27 mouse cellular contexts compared by ENCODE assay signal in genomic region chr16:25953359-25953758, GRCm38 (mm10).
DNase-seq lines count a peak whose midpoint lies in the region; ATAC-seq lines count a peak whose summit lies in the region.
"Had no signal": no experiment of that assay in that cellular context is flagged by ENCODE, and none has a peak within 500 bp of the region (broad histone marks: within the 10 kb centered on the region; RNA-seq: fewer than 3 reads in every experiment).

No protein-coding gene starts in this region.

- H3K9ac ChIP-seq in kidney, embryonic 15.5 days, result no peak overlapping the region
- H3K9ac ChIP-seq: forebrain, postnatal 0 days; hindbrain, embryonic 13.5 days had no signal

- no peaks in the 10 kb centered on the region for H3K9me3 ChIP-seq in kidney, embryonic 15.5 days (replicated peaks)
- H3K9me3 ChIP-seq: hindbrain, embryonic 10.5 days; hindbrain, embryonic 13.5 days had no signal

- H3K4me1 ChIP-seq in kidney, embryonic 15.5 days, result no peaks in the 10 kb centered on the region
- H3K4me1 ChIP-seq: hindbrain, embryonic 10.5 days; hindbrain, embryonic 13.5 days had no signal

- H3K36me3 ChIP-seq in kidney, embryonic 15.5 days, result no peaks in the 10 kb centered on the region
- H3K36me3 ChIP-seq: G1E; hindbrain, embryonic 10.5 days; hindbrain, embryonic 13.5 days had no signal

- H3K4me3 ChIP-seq in kidney, embryonic 15.5 days (replicated peaks), result no peak overlapping the region
- H3K4me3 ChIP-seq: gastrocnemius, adult 2 months; hindbrain, embryonic 10.5 days; hindbrain, embryonic 13.5 days had no signal

- no peak overlapping the region for H3K4me2 ChIP-seq in kidney, embryonic 15.5 days
- H3K4me2 ChIP-seq: heart, embryonic 11.5 days; hindbrain, embryonic 13.5 days had no signal

- no peak for DNase-seq in kidney, postnatal 14 days
- DNase-seq in kidney, postnatal 10 days, result peak; percentile 30
- no peak for DNase-seq in kidney, adult 18-20 months
- peak; percentile 4 for DNase-seq in ZHBTc4 (ENCODE audit: low read depth, low spot score)
- no peak for DNase-seq in lung, postnatal 14 days
- DNase-seq: adrenal gland, adult 2 months; adrenal gland, postnatal 14 days; B cell, adult 2 months; cerebellum, adult 11 months; cerebellum, adult 2 months; cerebellum, adult 9-11 months; cerebellum, postnatal 25 days; embryo, embryonic 11 days; forebrain, postnatal 0 days; gastrocnemius, adult 2 months; gastrocnemius, postnatal 14 days; heart, adult 11 months; heart, postnatal 36 days had no signal

- no peak overlapping the region for H3K27ac ChIP-seq in kidney, embryonic 15.5 days
- H3K27ac ChIP-seq: gastrocnemius, adult 2 months; hindbrain, embryonic 10.5 days; hindbrain, embryonic 13.5 days had no signal

- no peaks in the 10 kb centered on the region for H3K27me3 ChIP-seq in kidney, embryonic 15.5 days
- H3K27me3 ChIP-seq: CH12.LX; hindbrain, embryonic 13.5 days; Patski had no signal

- ATAC-seq in kidney, embryonic 15.5 days (replicated peaks; ENCODE audit: low FRiP score), result 0 out of 2 replicates have a peak, but pooled peaks have one; percentile 54
- ATAC-seq: forebrain, embryonic 14.5 days; forebrain, postnatal 0 days; hindbrain, embryonic 16.5 days; Patski had no signal

- WGBS in kidney, embryonic 15.5 days, result 28% methylated on average over 5 of the region's 5 CpGs

Comparison
In these comparisons a context has a peak if more than half of its experiments do, and no peak if none do; other contexts are left out.
1. DNase-seq: peak in kidney, postnatal 10 days (single experiment) and ZHBTc4 (single experiment); none in kidney, postnatal 14 days (single experiment), kidney, adult 18-20 months (single experiment) and lung, postnatal 14 days (single experiment).